Mouse (Mus musculus) retina, adult 2 months (tissue): Measurements from ENCODE around the gene Ccdc54.

ENCODE experiments used
- DNase-seq: peaks from one replicate; pipeline ENCODE4 v3.0.0-alpha.2; 2012; ENCODE audit warnings: low read depth, low spot score

The Ccdc54 gene

DNA sequence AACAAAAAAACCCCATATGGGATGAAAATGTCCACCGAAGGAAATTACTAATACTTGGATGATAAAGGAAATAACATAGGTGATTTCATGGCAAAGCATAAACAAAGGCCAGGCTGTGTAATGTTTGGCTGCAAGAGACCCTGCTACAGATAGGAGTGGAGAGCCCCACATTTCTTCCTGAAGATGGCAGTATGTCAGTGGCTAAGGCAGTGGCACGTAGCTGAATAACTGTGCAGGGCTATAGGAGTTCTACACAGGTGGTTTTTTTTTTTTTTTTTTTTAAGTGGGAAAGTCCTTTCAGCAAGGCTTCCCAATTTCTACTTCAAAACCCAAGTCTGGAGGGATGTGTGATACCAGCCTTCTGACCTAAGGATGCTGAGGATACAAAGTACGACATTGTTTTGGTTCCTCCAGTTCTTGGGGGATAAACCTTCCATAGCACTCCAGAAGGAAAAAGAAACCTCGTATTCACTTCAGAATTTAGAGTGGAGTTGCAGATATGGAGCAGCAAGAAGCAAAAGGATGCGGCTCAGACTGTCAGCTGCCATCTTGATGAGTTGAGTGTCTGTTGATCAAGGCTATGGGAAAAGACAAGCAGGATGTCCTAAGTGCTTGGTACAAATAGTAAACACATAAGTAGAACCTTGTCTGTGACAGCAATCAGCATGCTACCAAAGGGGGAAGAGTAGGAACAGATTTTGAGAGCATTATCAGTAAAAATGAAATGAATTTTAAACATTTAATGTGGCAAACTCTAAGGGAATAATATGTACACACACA is 48.2 kb downstream of the Ccdc54 start:
- no peak for DNase-seq
